Mouse (Mus musculus) heart, embryonic 10.5 days (tissue): Measurements from ENCODE around the gene Lrrc29. TPM values are rescaled to one million over a fixed set of nuclear protein-coding genes. Genes with fewer than 3 reads are reported as not detected.
A peak's percentile ranks its signal among the peaks of the same experiment; 100 is the strongest.

Experiments
- DNase-seq: peaks from one replicate; pipeline ENCODE4 v3.0.0-alpha.2; 2017; ENCODE audit warnings: low spot score
- H3K27ac ChIP-seq: fragments of 300-500 bp; sonication (generic); 2 replicates; pipeline ENCODE4 v1.5.1; 2016; ENCODE audit warnings: mild to moderate bottlenecking
- H3K27me3 ChIP-seq: fragments of 300-500 bp; sonication (generic); 2 replicates; pipeline ENCODE4 v1.6.1; 2016; ENCODE audit warnings: mild to moderate bottlenecking; ENCODE audit not compliant: poor library complexity, insufficient read depth, severe bottlenecking
- H3K36me3 ChIP-seq: fragments of 300-500 bp; sonication (generic); 2 replicates; pipeline ENCODE4 v1.6.1; 2016; ENCODE audit warnings: mild to moderate bottlenecking, moderate library complexity
- H3K4me1 ChIP-seq: fragments of 300-500 bp; sonication (generic); 2 replicates; pipeline ENCODE4 v1.6.1; 2016; ENCODE audit warnings: mild to moderate bottlenecking
- H3K4me3 ChIP-seq: fragments of 300-500 bp; sonication (generic); 2 replicates; pipeline ENCODE4 v1.5.1; 2016; ENCODE audit warnings: mild to moderate bottlenecking, moderate library complexity
- H3K9me3 ChIP-seq: fragments of 300-500 bp; sonication (generic); 2 replicates; pipeline ENCODE4 v1.6.1; 2016; ENCODE audit warnings: mild to moderate bottlenecking, moderate library complexity
- WGBS: fragments of 180-500 bp; shearing (Covaris S2); methylation state at CpG from one replicate; pipeline ENCODE4 v1.1.7; 2016; 5-methylcytosine and 5-hydroxymethylcytosine counted together
- polyA plus RNA-seq: library from polyadenylated mRNA; unstranded; fragments of >200 nt; fragmentation: Nextera tagmentation; extraction: Ambion mirVana; gene quantifications from 2 replicates; pipeline ENCODE4 v1.2.1, GENCODE M21; 2016

The Lrrc29 gene
- polyA plus RNA-seq, 1 experiment from 2014 or later: 1.5 TPM

DNA sequence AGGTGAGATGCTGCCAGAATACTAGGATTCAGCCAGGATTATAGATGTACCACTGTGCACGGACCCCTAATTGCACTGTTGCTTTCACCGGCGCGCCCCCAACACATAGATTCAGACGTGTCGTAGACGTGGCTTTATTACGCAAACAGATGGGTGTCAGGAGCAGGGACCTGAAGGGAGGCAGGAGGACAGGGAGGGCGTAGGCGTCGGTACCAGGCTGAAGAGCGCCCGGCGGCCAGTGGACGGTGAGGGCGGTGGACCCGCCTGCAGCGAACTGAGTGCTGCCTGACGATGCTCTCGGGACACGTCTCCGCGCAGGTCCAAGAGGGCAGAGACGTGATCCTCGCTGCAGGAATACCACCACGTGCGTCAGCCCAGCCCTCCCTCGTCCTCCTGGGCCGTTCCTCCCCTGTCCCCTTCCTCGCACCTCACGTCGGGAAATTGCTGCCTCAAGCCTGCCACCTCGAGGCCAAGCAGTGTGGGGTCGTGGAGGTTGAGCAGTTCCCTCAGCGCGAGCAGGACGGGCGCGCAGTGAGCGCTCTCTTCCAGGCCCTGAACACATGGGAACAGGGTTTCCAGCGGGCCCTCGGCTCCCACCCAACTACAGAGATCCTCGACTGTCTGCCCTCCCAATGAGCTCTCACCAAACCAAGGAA is 36.1 kb downstream of the Lrrc29 start, which contains the start of gene 4931428F04Rik:
TSS of gene 4931428F04Rik (minus strand) at position 60 of the 656 bp plus-strand sequence.
- peak within 1 kb of the TSS; percentile 66 for H3K4me3 ChIP-seq
- H3K27me3 ChIP-seq: peaks cover 51% of the 10 kb centered on the region
- peak within 1 kb of the TSS; percentile 89 for H3K27ac ChIP-seq
- H3K36me3 ChIP-seq: peaks cover 6% of the 10 kb centered on the region; the same call in 1 of the 2 replicates
- H3K9me3 ChIP-seq: no peaks in the 10 kb centered on the region
- H3K4me1 ChIP-seq: peaks cover 31% of the 10 kb centered on the region
- 5% methylated on average over 43 of the region's 43 CpGs for WGBS
- no peak for DNase-seq

DNA sequence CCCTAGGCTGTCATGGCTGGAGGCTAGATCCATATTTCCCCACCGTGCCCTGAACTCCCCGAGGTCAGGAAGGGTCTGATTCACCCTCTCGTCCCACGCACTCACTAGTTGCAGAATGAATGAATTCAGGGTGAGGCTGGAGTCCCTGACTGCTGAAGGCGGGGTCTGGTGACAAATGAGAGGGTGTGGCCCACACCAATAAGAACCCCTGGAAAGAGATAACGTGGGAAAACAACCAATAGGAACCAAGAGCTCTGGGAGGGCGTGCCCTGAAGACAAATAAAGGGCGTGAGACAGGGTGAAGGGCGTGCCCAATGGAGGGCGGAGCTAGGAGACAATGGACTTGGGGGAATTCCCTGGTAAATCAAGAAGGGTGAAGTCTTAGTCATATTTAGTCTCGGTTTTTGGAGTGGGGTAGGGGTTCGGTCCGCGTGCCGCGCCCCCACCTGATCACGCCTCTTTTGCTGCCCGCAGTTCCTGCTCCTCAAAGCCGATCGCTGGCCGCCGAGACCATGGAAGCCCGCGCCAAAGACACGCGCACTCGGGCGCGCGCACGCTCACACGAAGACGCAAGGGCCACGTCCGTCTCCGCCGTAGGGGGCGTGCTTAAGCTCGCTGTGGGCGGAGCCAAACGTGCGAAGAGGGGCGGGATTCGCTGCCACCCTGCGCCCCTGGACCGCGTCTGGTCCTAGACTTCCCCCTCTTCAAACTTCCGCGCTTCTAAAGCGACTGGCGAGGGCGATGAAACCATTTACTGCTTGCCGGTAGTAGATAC is 36.9 kb downstream of the Lrrc29 start:
- Histone ChIP-seq H3K4me1 (peaks cover 28% of the 10 kb centered on the region), H3K27ac (peak overlapping the region; percentile 89), H3K27me3 (peaks cover 52% of the 10 kb centered on the region), H3K9me3 (no peaks in the 10 kb centered on the region), H3K36me3 (peaks cover 11% of the 10 kb centered on the region; the same call in 1 of the 2 replicates), H3K4me3 (peak overlapping the region; percentile 66)
- peak; percentile 97 for DNase-seq
- WGBS: under 1% methylated on average over 53 of the region's 53 CpGs

DNA sequence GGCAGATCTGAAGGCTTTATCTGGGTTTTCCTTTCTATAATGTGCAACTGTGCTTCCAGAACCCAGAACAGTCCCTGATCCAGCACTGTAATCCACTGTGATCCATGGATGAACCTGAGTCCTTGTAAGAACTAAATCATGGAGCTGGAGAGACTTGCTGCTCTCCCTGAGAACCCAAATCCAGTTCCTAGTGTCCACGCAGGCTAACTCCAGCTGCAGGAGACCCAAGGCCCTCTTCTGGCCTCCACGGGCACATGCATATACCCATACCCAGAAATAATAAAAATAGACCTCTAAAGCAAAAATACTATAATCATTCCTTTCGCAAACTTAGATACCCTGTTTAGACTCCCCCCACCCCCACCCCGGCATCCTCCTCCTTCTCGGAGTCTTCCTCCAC is 37.8 kb downstream of the Lrrc29 start:
- peaks cover 27% of the 10 kb centered on the region for H3K4me1 ChIP-seq
- H3K36me3 ChIP-seq: peaks cover 11% of the 10 kb centered on the region; the same call in 1 of the 2 replicates
- H3K27ac ChIP-seq: no peak overlapping the region
- no peak overlapping the region; the same call in 1 of the 2 replicates for H3K4me3 ChIP-seq
- H3K9me3 ChIP-seq: no peaks in the 10 kb centered on the region
- no peak for DNase-seq
- 93% methylated on average over 5 of the region's 5 CpGs for WGBS
- peaks cover 55% of the 10 kb centered on the region for H3K27me3 ChIP-seq

DNA sequence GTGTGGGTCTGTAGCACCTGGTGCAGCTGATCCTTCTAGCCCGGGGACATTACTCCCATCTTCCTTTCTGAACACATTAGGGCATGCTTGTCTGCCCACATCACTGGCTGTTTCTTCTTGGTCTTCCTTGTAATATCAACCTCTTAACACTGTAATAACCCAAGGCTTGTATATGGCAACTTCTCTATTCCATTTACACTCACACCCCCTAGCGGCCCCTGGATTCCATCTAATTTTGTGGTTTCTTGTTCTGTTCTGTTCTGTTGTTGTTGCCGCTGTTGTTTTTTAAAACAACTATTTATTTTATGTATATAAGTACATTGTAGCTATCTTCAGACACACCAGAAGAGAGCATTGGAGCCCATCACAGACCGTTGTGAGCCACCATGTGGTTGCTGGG is 39.2 kb downstream of the Lrrc29 start:
- Histone ChIP-seq H3K4me3 (no peak overlapping the region), H3K4me1 (peaks cover 29% of the 10 kb centered on the region), H3K27me3 (peaks cover 61% of the 10 kb centered on the region), H3K27ac (no peak overlapping the region), H3K9me3 (no peaks in the 10 kb centered on the region), H3K36me3 (peaks cover 11% of the 10 kb centered on the region; the same call in 1 of the 2 replicates)
- no peak for DNase-seq
- 90% methylated on average over 4 of the region's 4 CpGs for WGBS

DNA sequence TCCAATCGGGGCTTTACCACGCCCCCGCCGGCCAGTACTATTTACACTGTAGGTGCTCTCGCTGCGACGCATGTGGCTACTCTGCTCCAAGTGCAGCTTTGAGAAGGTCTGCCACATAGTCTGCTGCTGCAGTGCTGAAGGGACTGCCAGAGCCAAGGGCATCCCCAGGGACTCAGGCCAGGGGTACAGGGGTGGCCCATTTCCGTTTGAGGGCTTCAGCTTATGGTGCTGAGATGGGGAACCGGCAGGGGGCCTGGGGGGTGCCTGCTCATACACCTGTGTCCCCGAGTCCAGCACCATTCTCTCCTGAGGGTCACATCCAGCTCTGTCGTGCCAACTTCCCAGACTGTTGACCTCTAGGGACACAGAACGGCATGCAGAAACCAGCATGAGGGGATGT is 40.6 kb downstream of the Lrrc29 start:
- no peak overlapping the region for H3K4me3 ChIP-seq
- 46% methylated on average over 12 of the region's 12 CpGs for WGBS
- peaks cover 14% of the 10 kb centered on the region; the same call in 1 of the 2 replicates for H3K36me3 ChIP-seq
- peaks cover 71% of the 10 kb centered on the region for H3K27me3 ChIP-seq
- no peak for DNase-seq
- H3K4me1 ChIP-seq: peaks cover 25% of the 10 kb centered on the region
- H3K27ac ChIP-seq: no peak overlapping the region
- no peaks in the 10 kb centered on the region for H3K9me3 ChIP-seq

DNA sequence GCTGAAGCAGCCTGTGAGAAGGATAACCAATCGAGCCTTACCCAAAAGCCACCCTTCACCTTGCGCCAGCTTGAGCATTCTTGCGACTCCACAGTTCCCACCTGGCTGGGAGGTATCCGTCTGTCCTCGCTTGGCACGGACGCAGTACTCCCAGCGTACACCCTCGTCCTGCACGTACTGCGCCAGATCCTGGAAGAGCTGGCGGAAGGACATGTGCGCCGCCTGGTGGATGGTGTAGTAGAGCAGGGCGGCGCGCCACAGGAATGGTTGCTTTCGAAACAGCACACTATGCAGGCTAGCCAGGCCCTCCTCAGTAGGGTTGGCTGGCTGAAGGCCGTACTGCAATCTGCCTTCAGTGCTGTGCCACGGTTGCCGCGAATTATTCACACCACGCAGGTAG is 43.0 kb downstream of the Lrrc29 start:
- peaks cover 14% of the 10 kb centered on the region for H3K4me1 ChIP-seq
- 20% methylated on average over 23 of the region's 23 CpGs for WGBS
- H3K4me3 ChIP-seq: no peak overlapping the region

DNA sequence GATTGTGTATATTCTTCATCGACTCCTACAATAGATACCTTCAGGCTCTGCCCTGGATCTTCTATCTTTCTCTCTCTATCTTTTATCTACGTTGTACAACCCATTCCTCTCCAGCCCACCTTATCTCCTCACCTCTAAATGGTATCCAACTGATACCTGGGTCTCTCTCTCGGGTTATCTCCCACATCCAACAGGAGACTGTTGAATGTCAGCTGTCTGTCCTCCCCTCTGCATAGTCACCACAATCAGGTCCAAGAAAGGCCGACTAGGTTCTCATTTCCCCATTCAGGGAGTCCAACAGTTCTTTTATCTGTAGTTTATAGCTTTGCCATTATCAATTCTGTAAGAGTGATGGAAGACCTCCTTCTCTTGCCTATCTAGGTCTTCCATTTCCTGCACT is 43.8 kb downstream of the Lrrc29 start:
- WGBS: 59% methylated on average over 4 of the region's 4 CpGs
- H3K27me3 ChIP-seq: peaks cover 94% of the 10 kb centered on the region

More for the DNA sequence above, 43.0 kb downstream of the Lrrc29 start:
- Histone ChIP-seq H3K36me3 (peaks cover 18% of the 10 kb centered on the region; the same call in 1 of the 2 replicates), H3K27me3 (peaks cover 85% of the 10 kb centered on the region), H3K9me3 (no peaks in the 10 kb centered on the region), H3K27ac (no peak overlapping the region)
- no peak for DNase-seq

DNA sequence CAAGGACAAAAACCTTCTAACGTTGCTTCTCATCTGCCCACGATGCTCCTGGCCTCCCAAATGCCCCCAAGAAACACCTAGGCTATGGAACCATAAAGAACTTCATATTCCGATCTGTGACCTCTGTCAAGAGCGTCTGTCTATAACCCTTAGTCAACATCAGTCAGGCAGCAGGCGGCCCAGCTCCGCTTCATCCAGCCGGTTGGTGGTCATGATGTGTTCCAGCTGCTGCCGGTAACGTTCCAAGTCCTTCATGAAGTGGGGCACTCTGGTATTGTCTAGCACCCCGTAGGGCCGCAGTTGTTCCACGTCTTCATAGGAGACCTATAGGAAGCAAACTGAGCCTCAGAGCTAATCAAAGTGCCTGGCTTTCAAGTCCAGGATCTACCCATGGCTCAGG is 44.3 kb downstream of the Lrrc29 start:
- Histone ChIP-seq H3K27me3 (peaks cover 97% of the 10 kb centered on the region), H3K36me3 (peaks cover 18% of the 10 kb centered on the region; the same call in 1 of the 2 replicates), H3K4me3 (no peak overlapping the region), H3K9me3 (no peaks in the 10 kb centered on the region), H3K27ac (no peak overlapping the region), H3K4me1 (peaks cover 16% of the 10 kb centered on the region)
- no peak for DNase-seq
- WGBS: 88% methylated on average over 12 of the region's 12 CpGs

More for the DNA sequence above, 43.8 kb downstream of the Lrrc29 start:
- no peak overlapping the region for H3K4me3 ChIP-seq
- H3K27ac ChIP-seq: no peak overlapping the region
- no peaks in the 10 kb centered on the region for H3K9me3 ChIP-seq
- H3K4me1 ChIP-seq: peaks cover 14% of the 10 kb centered on the region
- no peak for DNase-seq
- peaks cover 18% of the 10 kb centered on the region; the same call in 1 of the 2 replicates for H3K36me3 ChIP-seq

DNA sequence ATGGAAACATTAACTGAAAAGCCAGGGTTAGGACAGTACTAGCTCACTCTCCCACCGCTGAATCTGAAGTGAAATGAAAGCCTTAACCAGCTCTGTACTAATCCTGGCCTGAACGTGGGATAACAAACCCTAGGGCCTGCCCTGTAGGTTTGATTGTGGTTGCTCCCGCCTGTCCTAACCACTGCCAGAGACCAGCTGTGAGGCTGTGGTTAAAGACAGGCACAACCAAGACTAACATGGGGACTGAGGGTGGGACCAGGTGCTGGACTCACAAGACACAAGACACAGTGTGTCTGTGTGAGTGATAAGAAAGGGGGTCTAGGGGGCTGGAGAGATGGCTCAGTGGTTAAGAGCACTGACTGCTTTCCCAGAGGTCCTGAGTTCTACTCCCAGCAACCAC is 45.5 kb downstream of the Lrrc29 start:
- Histone ChIP-seq H3K36me3 (peaks cover 18% of the 10 kb centered on the region; the same call in 1 of the 2 replicates), H3K27me3 (peaks cover 98% of the 10 kb centered on the region), H3K4me3 (no peak overlapping the region), H3K27ac (no peak overlapping the region), H3K9me3 (no peaks in the 10 kb centered on the region), H3K4me1 (peaks cover 29% of the 10 kb centered on the region)
- no peak for DNase-seq
- WGBS: 74% methylated on average over 3 of the region's 3 CpGs

DNA sequence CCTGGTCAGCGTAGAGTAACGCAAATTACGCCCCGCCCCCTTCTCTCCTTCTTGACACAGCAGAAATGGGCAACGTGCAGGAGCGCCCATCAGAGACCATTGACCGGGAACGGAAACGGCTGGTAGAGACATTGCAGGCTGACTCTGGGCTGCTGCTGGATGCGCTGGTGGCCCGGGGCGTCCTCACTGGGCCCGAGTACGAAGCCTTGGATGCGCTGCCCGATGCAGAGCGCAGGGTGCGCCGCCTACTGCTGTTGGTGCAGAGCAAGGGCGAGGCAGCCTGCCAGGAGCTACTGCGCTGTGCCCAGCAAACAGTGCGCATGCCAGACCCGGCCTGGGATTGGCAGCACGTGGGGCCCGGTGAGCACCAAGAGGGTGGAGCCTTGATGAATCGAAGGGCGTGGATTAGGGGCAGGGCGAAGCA is 47.2 kb downstream of the Lrrc29 start:
- 3% methylated on average over 28 of the region's 28 CpGs for WGBS
- H3K36me3 ChIP-seq: peaks cover 7% of the 10 kb centered on the region; the same call in 1 of the 2 replicates
- no peaks in the 10 kb centered on the region for H3K9me3 ChIP-seq
- H3K4me1 ChIP-seq: peaks cover 33% of the 10 kb centered on the region
- H3K27ac ChIP-seq: no peak overlapping the region
- H3K4me3 ChIP-seq: peak overlapping the region; percentile 49
- DNase-seq: no peak
- H3K27me3 ChIP-seq: peaks cover 100% of the 10 kb centered on the region

DNA sequence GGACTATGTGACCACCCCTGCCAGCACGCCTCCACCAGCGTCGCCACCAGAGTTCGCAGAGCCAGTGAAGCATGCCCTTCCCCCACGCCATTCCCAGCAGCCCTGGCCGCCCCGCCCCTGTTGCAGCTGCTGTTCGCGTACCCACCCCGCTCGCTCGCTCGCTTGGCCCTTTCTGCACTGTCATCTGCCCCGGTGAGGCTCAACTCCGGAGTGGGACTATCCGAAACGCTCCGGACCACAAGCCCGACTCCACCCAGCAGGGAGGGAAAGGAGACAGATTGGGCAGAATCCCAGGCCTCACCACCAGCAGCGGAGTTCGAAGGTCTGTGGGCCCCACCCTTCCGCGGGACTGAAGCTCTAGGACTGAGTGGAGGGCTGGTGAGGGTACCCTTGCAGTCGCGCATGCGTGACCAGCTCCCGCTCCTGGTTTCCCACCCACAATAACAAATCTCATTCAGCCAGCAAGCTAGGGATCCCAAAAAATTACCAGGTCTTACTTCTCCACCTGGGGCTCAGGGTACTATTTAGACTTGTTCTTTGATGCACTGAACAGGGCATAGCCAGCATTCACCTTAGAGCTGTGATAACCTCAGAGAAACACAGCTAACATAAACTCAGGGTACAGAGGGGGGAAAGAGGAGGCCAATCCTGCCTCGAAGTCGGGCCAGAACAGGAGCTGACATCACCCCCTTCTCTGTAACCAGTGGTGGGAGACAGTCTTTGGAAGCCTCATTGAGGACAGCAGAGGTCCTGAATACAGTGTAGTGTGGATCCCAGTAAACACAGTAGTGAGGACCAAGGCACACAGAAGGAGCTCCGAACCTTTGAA is 49.6 kb downstream of the Lrrc29 start:
- H3K4me1 ChIP-seq: peaks cover 30% of the 10 kb centered on the region
- H3K9me3 ChIP-seq: no peaks in the 10 kb centered on the region
- H3K4me3 ChIP-seq: peak overlapping the region; percentile 64
- no peak for DNase-seq
- H3K27ac ChIP-seq: no peak overlapping the region
- WGBS: 4% methylated on average over 30 of the region's 30 CpGs
- peaks cover 100% of the 10 kb centered on the region for H3K27me3 ChIP-seq
- peaks cover 5% of the 10 kb centered on the region; the same call in 1 of the 2 replicates for H3K36me3 ChIP-seq

DNA sequence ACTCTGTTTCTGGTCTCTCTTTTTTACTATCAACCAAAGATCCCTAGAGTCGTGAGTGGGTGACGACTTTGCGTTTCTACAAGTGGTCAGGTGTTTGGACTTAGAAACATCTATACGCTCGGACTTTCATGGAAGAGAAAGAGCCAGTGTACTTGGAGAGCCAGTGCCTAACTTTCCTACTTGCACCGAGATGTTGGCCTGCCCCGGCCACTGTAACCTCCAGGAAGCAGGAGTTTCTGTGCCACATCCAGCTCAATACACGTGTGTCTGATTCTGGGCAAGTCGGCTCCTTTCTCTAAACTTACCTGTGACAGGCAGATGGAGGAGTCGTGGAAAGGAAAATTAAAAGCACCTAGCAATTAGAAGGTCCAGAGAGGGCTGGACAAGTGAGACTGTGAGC is 50.2 kb downstream of the Lrrc29 start, which contains the start of gene Nol3:
TSS of gene Nol3 (plus strand) at position 301 of the 400 bp plus-strand sequence.
- Histone ChIP-seq H3K4me1 (peaks cover 32% of the 10 kb centered on the region), H3K27me3 (peaks cover 100% of the 10 kb centered on the region), H3K9me3 (no peaks in the 10 kb centered on the region), H3K36me3 (0 out of 2 replicates have a peak, but pooled peaks cover 4% of the 10 kb centered on the region), H3K27ac (no peak within 1 kb of the TSS), H3K4me3 (peak within 1 kb of the TSS; percentile 64)
- DNase-seq: no peak
- WGBS: 12% methylated on average over 10 of the region's 10 CpGs
